Mouse (Mus musculus) G1E (cell line): ENCODE measurements around the gene Endou.

Experiments
- CTCF ChIP-seq: IDR thresholded peaks from 2 replicates; pipeline ENCODE4 v1.5.1; 2012; ENCODE audit warnings: low read depth, low read length, inconsistent platforms, mixed read lengths
- POLR2AphosphoS5 ChIP-seq: IDR thresholded peaks from 2 replicates; pipeline ENCODE4 v1.6.1; 2012; ENCODE audit warnings: low read depth, low read length, inconsistent platforms; ENCODE audit not compliant: insufficient replicate concordance

DNA sequence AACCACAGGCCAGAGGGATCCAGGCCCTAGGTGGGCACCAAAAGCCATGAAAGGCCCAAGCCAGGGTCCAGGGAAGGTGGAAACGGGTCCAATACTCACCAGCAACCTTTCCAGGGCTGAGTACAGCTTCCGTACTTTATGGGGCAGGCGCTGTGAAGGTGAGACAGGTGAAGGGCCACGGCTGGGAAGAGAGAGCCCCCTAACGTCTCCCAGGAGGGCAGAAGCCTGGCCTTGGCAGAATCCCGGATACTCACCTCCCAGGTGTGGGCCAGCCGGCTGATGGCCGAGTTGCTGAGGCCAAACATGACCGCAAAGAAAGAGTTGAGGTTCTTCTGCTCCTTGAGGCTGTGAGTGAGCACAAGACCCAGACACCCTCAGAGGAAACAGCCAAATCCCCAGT is 18.3 kb upstream of the Endou start:
- TF ChIP-seq CTCF (no peak), POLR2AphosphoS5 (no peak)
